Mouse (Mus musculus) mouse embryonic stem cell (cell line): ENCODE measurements around the gene Dab1.

Experiments
- in situ Hi-C, 2 experiments: fragments of 300-500 bp; cut with MboI; formaldehyde crosslinking; loops; 1 replicate in 1 of 2; 3 replicates in 1 of 2; pipeline ENCODE4 v1.14.3; 2019 to 2020; ENCODE audit warnings: low sequenced_read_pairs in 2 of 2, low pct_unique_long_range_greater_than_20kb in 1 of 2, mixed read lengths in 1 of 2; ENCODE audit not compliant: unreplicated experiment in 1 of 2

Gene Dab1

GRCm38 (mm10) chr4:104628708-104629107 is 1009.5 kb downstream of the Dab1 start:
- in situ Hi-C loops, result no loop called here

- in situ Hi-C loops, result no loop called here
Observed at GRCm38 (mm10) chr4:104637016-104637415, 1017.9 kb downstream of the Dab1 start.

DNA sequence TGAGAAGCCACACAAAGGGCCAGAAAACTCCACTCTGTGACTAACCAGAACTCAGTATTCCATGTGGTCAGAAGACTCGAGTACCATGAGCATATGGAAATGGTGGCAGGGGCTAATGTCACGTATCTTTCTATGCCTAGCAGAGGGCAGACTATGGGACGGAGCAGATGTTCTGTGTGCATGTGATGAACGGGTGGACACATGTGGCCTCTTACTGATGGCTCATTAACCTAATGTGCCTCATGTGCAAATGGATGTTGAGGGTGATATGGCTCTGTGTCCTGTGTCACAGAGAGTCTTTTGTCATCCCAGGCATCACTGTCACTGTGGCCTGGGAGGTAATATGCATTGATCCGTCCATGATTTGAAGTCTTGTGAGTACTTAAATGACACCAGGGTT is 1021.5 kb downstream of the Dab1 start:
- in situ Hi-C loops, result no loop called here

- in situ Hi-C loops, result no loop called here
Observed at GRCm38 (mm10) chr4:104642761-104643469, 1023.8 kb downstream of the Dab1 start.

GRCm38 (mm10) chr4:104643534-104644356 is 1024.6 kb downstream of the Dab1 start:
- in situ Hi-C loops, result no loop called here

DNA sequence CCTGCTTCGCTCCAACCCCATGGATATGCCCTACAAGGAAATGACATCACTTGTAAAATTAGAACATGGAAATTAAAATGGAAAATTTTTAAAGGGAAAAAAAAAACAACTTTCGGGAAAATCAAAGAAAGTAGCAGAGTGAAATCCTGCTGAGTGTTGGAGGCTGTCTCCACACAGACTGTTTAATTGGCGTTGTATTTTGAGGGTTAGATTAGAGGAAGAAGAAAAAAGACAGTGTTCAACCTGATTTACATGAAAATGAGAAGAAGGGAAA is 1025.1 kb downstream of the Dab1 start:
- in situ Hi-C loops, result no loop called here

DNA sequence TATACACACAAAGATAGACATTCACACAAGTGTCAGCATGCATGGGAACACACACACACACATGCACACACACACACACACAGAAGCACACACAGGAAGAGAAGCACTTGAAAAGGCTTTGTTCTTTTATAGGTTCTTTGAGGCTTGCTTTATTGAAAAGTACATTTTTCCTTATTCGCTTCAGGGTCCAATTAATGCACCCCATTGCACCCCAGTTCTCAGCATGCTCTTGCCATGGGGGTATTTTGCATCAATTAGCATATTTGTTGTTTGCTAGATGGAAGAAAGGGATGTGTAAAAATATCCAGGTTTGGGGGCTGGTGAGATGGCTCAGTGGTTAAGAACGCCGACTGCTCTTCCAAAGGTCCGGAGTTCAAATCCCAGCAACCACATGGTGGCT is 1025.7 kb downstream of the Dab1 start:
- in situ Hi-C loops, result no loop called here

DNA sequence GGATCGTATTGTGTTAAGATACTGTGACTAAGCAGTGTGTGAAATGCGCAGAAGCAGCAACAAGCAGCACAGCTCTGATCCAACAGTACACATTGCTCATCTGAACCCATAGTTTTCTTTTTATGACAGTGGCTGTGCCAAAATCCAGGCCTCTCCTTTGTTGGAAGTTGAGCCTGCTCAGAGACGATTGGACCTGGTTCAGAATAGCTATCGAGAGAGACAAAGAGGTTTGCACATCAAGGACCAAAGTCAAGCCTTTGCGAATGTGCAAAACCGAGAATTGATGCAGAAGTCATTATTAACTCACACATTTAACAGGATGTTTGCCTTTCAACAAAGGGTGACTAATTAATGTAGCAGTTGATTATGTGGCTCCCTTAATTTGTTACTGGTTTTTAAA is 1032.6 kb downstream of the Dab1 start:
- in situ Hi-C loops, result no loop called here

DNA sequence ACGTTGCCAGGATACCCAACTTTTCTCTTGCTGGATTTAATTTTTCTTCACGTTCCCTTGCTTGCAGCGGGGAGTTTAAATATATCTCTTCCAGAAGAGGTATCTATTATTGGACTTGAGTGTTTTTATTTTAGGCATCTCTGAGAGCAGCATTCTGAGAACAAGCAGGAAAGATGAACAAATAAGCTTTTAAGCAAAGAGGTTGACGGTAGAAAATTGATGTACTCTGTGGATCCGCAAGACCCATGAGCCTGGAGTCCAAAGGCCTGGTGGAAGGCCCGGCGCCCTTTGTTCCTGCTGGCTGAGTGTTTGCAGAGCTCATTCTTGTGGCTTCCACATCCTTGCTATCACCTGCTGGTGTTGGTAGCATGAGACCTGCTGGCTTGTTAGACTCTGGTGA is 1037.6 kb downstream of the Dab1 start:
- in situ Hi-C loops, result no loop called here

- in situ Hi-C loops, result no loop called here
Observed at GRCm38 (mm10) chr4:104662841-104663614, 1043.9 kb downstream of the Dab1 start.

- in situ Hi-C loops, result no loop called here
Observed at GRCm38 (mm10) chr4:104665553-104665952, 1046.4 kb downstream of the Dab1 start.

DNA sequence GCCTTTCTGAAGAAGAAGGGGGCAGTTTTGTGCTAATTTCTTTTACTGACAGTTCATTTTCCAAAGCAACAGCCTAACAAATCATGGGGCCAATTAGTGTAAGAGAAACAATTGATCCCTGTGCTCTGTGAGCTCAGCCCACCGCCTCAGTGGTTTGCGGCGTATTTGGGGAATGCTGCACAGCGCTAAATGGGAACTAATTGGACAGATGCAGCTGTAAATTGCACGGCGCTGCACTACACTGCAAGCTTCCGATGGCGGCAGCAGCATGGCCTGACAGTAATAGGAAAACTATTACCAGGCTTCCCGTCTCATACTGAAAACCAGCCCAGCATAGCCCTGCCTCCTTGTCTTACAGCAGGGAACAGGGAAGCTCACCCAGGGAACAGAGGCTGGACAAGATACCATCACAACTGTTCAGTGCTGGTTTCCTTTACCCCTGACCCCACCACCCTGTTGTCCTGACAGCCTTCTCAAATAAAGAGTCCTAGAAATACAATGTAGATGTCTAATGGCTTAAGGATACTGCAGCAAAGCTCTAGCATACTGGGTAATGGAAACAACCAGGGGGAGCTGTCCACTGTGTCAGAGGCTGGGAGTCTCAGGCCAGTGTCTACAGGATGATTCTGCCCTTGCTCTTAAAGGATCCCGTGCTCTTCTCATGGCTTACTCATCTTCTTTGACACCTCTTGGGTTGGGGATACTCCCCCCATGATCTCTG is 1047.8 kb downstream of the Dab1 start:
- in situ Hi-C loops, result no loop called here

GRCm38 (mm10) chr4:104668061-104668460 is 1048.9 kb downstream of the Dab1 start:
- in situ Hi-C loops, result no loop called here

GRCm38 (mm10) chr4:104669406-104669805 is 1050.2 kb downstream of the Dab1 start:
- in situ Hi-C loops, result no loop called here

DNA sequence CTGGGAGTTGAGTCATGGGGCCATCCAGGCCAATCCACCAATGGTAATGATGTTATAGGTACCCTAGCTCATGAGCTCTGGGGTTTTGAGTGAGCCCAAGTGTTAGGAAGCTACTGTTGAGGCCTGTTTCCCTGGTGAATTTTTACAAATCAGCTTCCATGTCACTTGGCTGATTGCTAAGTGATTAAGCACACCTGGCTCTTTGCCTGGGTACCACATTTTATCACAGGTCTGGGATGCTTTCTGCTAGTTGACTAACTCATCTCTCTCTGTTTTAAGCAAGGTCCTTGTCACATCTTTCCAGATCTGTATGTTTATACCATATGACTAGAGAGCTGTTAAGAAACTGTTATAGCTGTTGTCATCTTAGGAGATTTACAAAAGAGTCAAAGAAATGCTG is 1051.6 kb downstream of the Dab1 start:
- in situ Hi-C loops, result no loop called here

DNA sequence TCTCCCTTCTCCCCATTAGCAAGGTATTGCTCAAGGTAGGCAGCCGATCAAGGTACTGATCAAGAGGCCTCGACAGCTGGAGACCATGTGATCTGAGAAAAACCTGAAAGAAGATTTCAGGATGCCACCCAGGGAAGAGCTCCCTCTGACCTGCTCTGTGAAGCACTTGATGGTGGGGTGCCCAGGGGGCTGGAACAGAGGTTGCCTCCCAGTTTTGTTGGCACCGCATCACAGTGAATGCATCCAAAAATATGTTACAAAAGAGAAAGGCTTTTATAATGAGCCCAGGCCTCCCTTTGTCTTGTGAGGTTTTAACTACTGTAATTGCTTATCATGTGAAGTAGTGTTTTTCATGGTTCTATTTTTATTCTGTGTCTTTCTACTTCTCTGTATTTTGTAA is 1054.2 kb downstream of the Dab1 start:
- in situ Hi-C loops, result no loop called here

DNA sequence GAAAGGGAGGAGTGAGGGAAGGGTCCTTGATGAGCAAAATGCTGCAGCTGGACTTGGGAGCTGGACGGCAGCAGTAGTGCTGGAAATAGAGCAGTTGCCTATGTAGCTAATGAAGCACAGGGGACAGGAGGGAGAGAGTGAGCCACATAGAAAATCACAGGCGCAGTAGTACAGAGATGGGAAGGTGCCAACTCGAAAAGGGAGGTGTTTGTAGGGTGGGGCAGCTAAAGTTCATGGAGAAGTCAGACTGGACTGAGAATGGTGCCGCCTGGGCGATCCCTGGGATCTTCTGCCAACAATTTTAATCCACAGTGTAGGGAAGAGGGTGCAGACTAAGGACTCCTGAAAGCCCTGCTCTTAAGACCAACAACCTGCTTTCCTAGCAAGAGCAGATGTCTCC is 1055.5 kb downstream of the Dab1 start:
- in situ Hi-C loops, result no loop called here

GRCm38 (mm10) chr4:104678234-104678633 is 1059.1 kb downstream of the Dab1 start:
- in situ Hi-C loops, result no loop called here

DNA sequence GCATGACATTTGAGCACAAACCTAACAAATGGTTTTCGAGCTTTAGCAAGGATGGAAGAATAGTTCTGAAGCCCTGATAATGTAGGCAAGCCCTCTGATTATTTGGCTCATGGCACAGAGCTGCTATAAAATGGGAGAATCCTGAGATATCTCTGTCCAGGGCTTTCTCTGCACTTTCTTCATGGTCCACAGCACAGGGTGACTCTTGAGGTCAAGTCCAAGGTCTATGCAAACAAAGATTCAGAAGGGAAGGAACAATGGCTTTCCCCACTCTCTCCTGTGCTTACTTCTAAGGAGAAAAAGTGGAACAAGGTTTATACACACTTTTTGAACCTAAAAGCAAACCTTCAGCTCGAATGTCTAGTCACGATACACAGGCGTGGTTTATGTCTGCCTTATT is 1061.3 kb downstream of the Dab1 start:
- in situ Hi-C loops, result no loop called here
